Comparison of ENCODE assay signal across 14 mouse cellular contexts in the genomic region with DNA sequence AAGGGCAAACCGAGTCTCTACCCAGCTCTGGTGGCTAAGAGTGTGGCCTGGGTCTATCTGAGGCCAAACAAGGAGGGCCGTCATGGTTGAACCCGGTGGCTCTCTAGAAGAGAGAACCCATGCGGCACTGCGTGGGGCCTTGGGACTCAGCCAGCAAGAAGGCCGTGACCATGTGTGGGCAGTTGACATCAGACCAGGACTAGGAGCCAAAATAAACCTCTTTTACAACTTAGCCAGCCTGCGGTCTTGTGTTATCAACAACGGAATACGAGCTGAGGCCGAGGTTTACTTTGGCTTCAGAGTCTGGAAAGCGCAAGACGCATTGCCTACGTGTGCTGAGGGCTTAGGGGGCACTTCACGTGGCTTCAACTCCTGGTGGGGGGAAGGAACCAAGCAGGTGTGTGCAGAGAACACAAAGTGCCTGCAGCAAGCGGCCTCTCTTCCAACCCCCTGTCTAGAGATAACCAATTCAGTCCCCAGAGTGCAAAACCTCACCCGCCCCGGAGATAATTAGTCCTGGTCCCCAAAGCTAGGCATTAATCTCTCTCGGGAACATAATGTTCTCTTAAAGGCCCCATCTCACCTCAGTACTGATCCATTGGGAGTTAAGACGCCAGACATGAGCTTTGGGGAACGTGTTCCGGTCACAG. TPM values are rescaled to one million over a fixed set of nuclear protein-coding genes. Genes with fewer than 3 reads are reported as not detected.
DNase-seq lines count a peak whose midpoint lies in the region; ATAC-seq and TF ChIP-seq lines count a peak whose summit lies in the region.
"Had no signal": no experiment of that assay in that cellular context is flagged by ENCODE, and none has a peak within 500 bp of the region (broad histone marks: within the 10 kb centered on the region; RNA-seq: fewer than 3 reads in every experiment).

No protein-coding gene starts in this region.

- H3K36me3 ChIP-seq in kidney, embryonic 14.5 days (ENCODE audit: control insufficient read depth, insufficient read depth, low read length), result no peaks in the 10 kb centered on the region
- no peaks in the 10 kb centered on the region for H3K36me3 ChIP-seq in limb, embryonic 14.5 days (ENCODE audit: control insufficient read depth, insufficient read depth, low read length)
- no peaks in the 10 kb centered on the region for H3K36me3 ChIP-seq in testis, adult 2 months (ENCODE audit: control insufficient read depth, insufficient read depth, low read length)
- no peaks in the 10 kb centered on the region for H3K36me3 ChIP-seq in forebrain, embryonic 14.5 days (ENCODE audit: control insufficient read depth, insufficient read depth, low read length)
- H3K36me3 ChIP-seq: heart, embryonic 13.5 days; stomach, embryonic 15.5 days had no signal

- H3K27me3 ChIP-seq in kidney, embryonic 14.5 days (ENCODE audit: control insufficient read depth, insufficient read depth, low read length), result no peaks in the 10 kb centered on the region
- no peaks in the 10 kb centered on the region for H3K27me3 ChIP-seq in limb, embryonic 14.5 days (ENCODE audit: control insufficient read depth, insufficient read depth, low read length)
- H3K27me3 ChIP-seq in testis, adult 2 months (ENCODE audit: control insufficient read depth, insufficient read depth, low read length), result no peaks in the 10 kb centered on the region
- H3K27me3 ChIP-seq in forebrain, embryonic 14.5 days (replicated peaks; ENCODE audit: control insufficient read depth, insufficient read depth, low read length), result no peaks in the 10 kb centered on the region
- H3K27me3 ChIP-seq: CH12.LX; stomach, embryonic 15.5 days had no signal

- peaks cover 2% of the 10 kb centered on the region; the same call in 1 of the 2 replicates for H3K4me1 ChIP-seq in kidney, embryonic 14.5 days (ENCODE audit: control insufficient read depth, insufficient read depth, low read length)
- H3K4me1 ChIP-seq in limb, embryonic 14.5 days (ENCODE audit: control insufficient read depth, insufficient read depth, low read length), result peaks cover 11% of the 10 kb centered on the region
- H3K4me1 ChIP-seq in testis, adult 2 months (ENCODE audit: control insufficient read depth, insufficient read depth, low read length), result peaks cover 7% of the 10 kb centered on the region; the same call in 1 of the 2 replicates
- no peaks in the 10 kb centered on the region for H3K4me1 ChIP-seq in forebrain, embryonic 14.5 days (ENCODE audit: control insufficient read depth, insufficient read depth, low read length)

- TF ChIP-seq CTCF in testis, adult 2 months (IDR thresholded peaks at IDR 0.05; ENCODE audit: control insufficient read depth, insufficient read depth, insufficient replicate concordance, low read depth, low read length), result no peak
- TF ChIP-seq CTCF in left cerebral cortex, adult 2 months (IDR thresholded peaks at IDR 0.05), result no peak

- H3K9ac ChIP-seq in kidney, embryonic 14.5 days (ENCODE audit: low read depth, low read length), result no peak overlapping the region
- no peak overlapping the region for H3K9ac ChIP-seq in limb, embryonic 14.5 days (ENCODE audit: low read depth, low read length, severe bottlenecking)
- H3K9ac ChIP-seq in forebrain, embryonic 14.5 days (ENCODE audit: low read length), result no peak overlapping the region
- H3K9ac ChIP-seq: heart, embryonic 13.5 days; stomach, embryonic 15.5 days had no signal

- peak; percentile 48 for DNase-seq in kidney, adult 18-20 months
- DNase-seq in gonadal fat pad, adult 2 months (ENCODE audit: low read depth), result peak; percentile 86
- peak; percentile 59 for DNase-seq in limb, embryonic 14.5 days (ENCODE audit: low spot score)
- no peak for DNase-seq in left cerebral cortex, adult 2 months (ENCODE audit: extremely low spot score in 1 of 2, low spot score in 2 of 2)
- no peak for DNase-seq in right cerebral cortex, postnatal 10 days (ENCODE audit: low spot score in 2 of 2)
- DNase-seq in forebrain, embryonic 14.5 days (ENCODE audit: low spot score), result no peak

- TF ChIP-seq POLR2A in limb, embryonic 14.5 days (IDR thresholded peaks at IDR 0.05; ENCODE audit: borderline replicate concordance, extremely low read depth, insufficient read depth, insufficient read length), result no peak
- no peak for TF ChIP-seq POLR2A in testis, adult 2 months (IDR thresholded peaks at IDR 0.05; ENCODE audit: control insufficient read depth, low read depth, low read length)

- WGBS in kidney, embryonic 14.5 days, result 48% methylated on average over 21 of the region's 21 CpGs
- WGBS in limb, embryonic 14.5 days, result 63% methylated on average over 21 of the region's 21 CpGs
- WGBS in forebrain, embryonic 14.5 days, result 84% methylated on average over 21 of the region's 21 CpGs

- intact Hi-C loops in left cerebral cortex, adult 2 months (cut with DNase I), result no loop called here

- peaks cover 2% of the 10 kb centered on the region; the same call in 1 of the 2 replicates for H3K9me3 ChIP-seq in kidney, embryonic 14.5 days (ENCODE audit: control insufficient read depth, low read length)
- H3K9me3 ChIP-seq in limb, embryonic 14.5 days (ENCODE audit: control insufficient read depth, low read length), result no peaks in the 10 kb centered on the region
- H3K9me3 ChIP-seq in forebrain, embryonic 14.5 days (replicated peaks; ENCODE audit: control insufficient read depth, low read length), result no peaks in the 10 kb centered on the region
- H3K9me3 ChIP-seq: stomach, embryonic 15.5 days had no signal

- H3K4me3 ChIP-seq in kidney, embryonic 14.5 days (ENCODE audit: low read length), result no peak overlapping the region
- no peak overlapping the region for H3K4me3 ChIP-seq in limb, embryonic 14.5 days (replicated peaks; ENCODE audit: low read length)
- peak overlapping the region; percentile 76 for H3K4me3 ChIP-seq in testis, adult 2 months (ENCODE audit: control insufficient read depth, low read depth, low read length)
- H3K4me3 ChIP-seq in left cerebral cortex, adult 2 months, result no peak overlapping the region
- H3K4me3 ChIP-seq in forebrain, embryonic 14.5 days (ENCODE audit: low read depth, low read length), result no peak overlapping the region
- H3K4me3 ChIP-seq: heart, embryonic 13.5 days; stomach, embryonic 15.5 days had no signal

- no peak overlapping the region for H3K27ac ChIP-seq in kidney, embryonic 14.5 days (ENCODE audit: low read depth, low read length)
- no peak overlapping the region for H3K27ac ChIP-seq in limb, embryonic 14.5 days (replicated peaks; ENCODE audit: low read depth, low read length)
- H3K27ac ChIP-seq in testis, adult 2 months (ENCODE audit: control insufficient read depth, insufficient read depth, low read depth, low read length), result peak overlapping the region; percentile 12; the same call in 1 of the 2 replicates
- no peak overlapping the region for H3K27ac ChIP-seq in left cerebral cortex, adult 2 months
- no peak overlapping the region for H3K27ac ChIP-seq in forebrain, embryonic 14.5 days (ENCODE audit: low read depth, low read length)
- H3K27ac ChIP-seq: heart, embryonic 13.5 days; stomach, embryonic 15.5 days had no signal

- H3K4me2 ChIP-seq in kidney, embryonic 14.5 days (replicated peaks; ENCODE audit: low read depth, low read length), result no peak overlapping the region
- H3K4me2 ChIP-seq in limb, embryonic 14.5 days (replicated peaks; ENCODE audit: low read depth, low read length, severe bottlenecking), result no peak overlapping the region
- H3K4me2 ChIP-seq in forebrain, embryonic 14.5 days (ENCODE audit: low read length), result no peak overlapping the region
- H3K4me2 ChIP-seq: heart, embryonic 13.5 days; stomach, embryonic 15.5 days had no signal

- ATAC-seq in kidney, embryonic 14.5 days (ENCODE audit: low FRiP score, low TSS enrichment), result no peak
- 0 out of 2 replicates have a peak, but pooled peaks have one; percentile 20 for ATAC-seq in limb, embryonic 14.5 days (ENCODE audit: low FRiP score, low read depth)
- no peak for ATAC-seq in forebrain, embryonic 14.5 days
- ATAC-seq: activated CD4-positive, CD25-positive, alpha-beta regulatory T cell, adult 4 months; midbrain, embryonic 16.5 days had no signal

RNA-seq across cellular contexts. Expression of a gene that starts 45.9 kb away (rescaled TPM):
- polyA plus RNA-seq in kidney, embryonic 14.5 days (2014; fragmentation: Nextera tagmentation; extraction: Ambion mirVana), result 0.12 and 0.14 TPM in 2 replicates
- 0.92 and 1.2 TPM in 2 replicates for polyA plus RNA-seq in gonadal fat pad, adult 2 months (2012; rRNA removed)
- polyA plus RNA-seq in limb, embryonic 14.5 days (2012; rRNA removed), result 1.7 and 2.2 TPM in 2 replicates
- polyA plus RNA-seq in limb, embryonic 14.5 days (2014; fragmentation: Nextera tagmentation; extraction: Ambion mirVana), result 0.82 and 1.2 TPM in 2 replicates
- polyA plus RNA-seq in testis, adult 2 months (2012; rRNA removed), result 0.61 and 0.62 TPM in 2 replicates
- under 1 TPM; 0.40 to 0.45 TPM for total RNA-seq in left cerebral cortex, adult 2 months (2021)
- polyA plus RNA-seq in forebrain, embryonic 14.5 days (2014; fragmentation: Nextera tagmentation; extraction: Ambion mirVana), result 0.23 TPM in 2 replicates
- total RNA-seq: CH12.LX had no signal
- polyA plus RNA-seq: activated CD4-positive, CD25-positive, alpha-beta regulatory T cell, adult 4 months; liver, adult 2 months had no signal

Comparison
In these comparisons a context has a peak if more than half of its experiments do, and no peak if none do; other contexts are left out.
1. DNase-seq: peak in kidney, adult 18-20 months (single experiment), gonadal fat pad, adult 2 months (single experiment) and limb, embryonic 14.5 days (single experiment); none in left cerebral cortex, adult 2 months (0 of 2), right cerebral cortex, postnatal 10 days (0 of 2) and forebrain, embryonic 14.5 days (single experiment).